Mouse (Mus musculus): ENCODE data around the gene Gcnt3.

Gcnt3 gene

GRCm38 (mm10) chr9:70037988-70038387 lies at the start of gene Gcnt3:
TSS of gene Gcnt3 (minus strand) at chr9:70038088.
- no peak for DNase-seq (ENCODE audit: low spot score in 2 of 2)

- no peak for DNase-seq (ENCODE audit: low spot score in 2 of 2)
Observed at GRCm38 (mm10) chr9:70087379-70087778, 49.5 kb upstream of the Gcnt3 start.

GRCm38 (mm10) chr9:70086091-70086490 lies 48.2 kb upstream of the Gcnt3 start:
- no peak for DNase-seq (ENCODE audit: low spot score in 2 of 2)

- DNase-seq (ENCODE audit: low spot score in 2 of 2), result peak in 1 of 2 experiments; percentile 64
Observed at GRCm38 (mm10) chr9:70084107-70084506, 46.2 kb upstream of the Gcnt3 start.

- no peak for DNase-seq (ENCODE audit: low spot score in 2 of 2)
Observed at GRCm38 (mm10) chr9:70082357-70083204, 44.7 kb upstream of the Gcnt3 start.

GRCm38 (mm10) chr9:70081767-70082166 lies 43.9 kb upstream of the Gcnt3 start:
- DNase-seq (ENCODE audit: low spot score in 2 of 2), result no peak

GRCm38 (mm10) chr9:70080976-70081375 lies 43.1 kb upstream of the Gcnt3 start:
- DNase-seq (ENCODE audit: low spot score in 2 of 2), result no peak

GRCm38 (mm10) chr9:70080027-70080800 lies 42.3 kb upstream of the Gcnt3 start:
- DNase-seq (ENCODE audit: low spot score in 2 of 2), result no peak

- DNase-seq (ENCODE audit: low spot score in 2 of 2), result no peak
Observed at GRCm38 (mm10) chr9:70078034-70078433, 40.1 kb upstream of the Gcnt3 start.

GRCm38 (mm10) chr9:70077170-70077569 lies 39.3 kb upstream of the Gcnt3 start:
- no peak for DNase-seq (ENCODE audit: low spot score in 2 of 2)

GRCm38 (mm10) chr9:70072387-70072786 lies 34.5 kb upstream of the Gcnt3 start:
- DNase-seq (ENCODE audit: low spot score in 2 of 2), result no peak

GRCm38 (mm10) chr9:70069961-70070435 lies 32.1 kb upstream of the Gcnt3 start:
- no peak for DNase-seq (ENCODE audit: low spot score in 2 of 2)

- no peak for DNase-seq (ENCODE audit: low spot score in 2 of 2)
Observed at GRCm38 (mm10) chr9:70067497-70067896, 29.6 kb upstream of the Gcnt3 start.

- no peak for DNase-seq (ENCODE audit: low spot score in 2 of 2)
Observed at GRCm38 (mm10) chr9:70062012-70062411, 24.1 kb upstream of the Gcnt3 start.

- DNase-seq (ENCODE audit: low spot score in 2 of 2), result no peak
Observed at GRCm38 (mm10) chr9:70053411-70053810, 15.5 kb upstream of the Gcnt3 start.

- no peak for DNase-seq (ENCODE audit: low spot score in 2 of 2)
Observed at GRCm38 (mm10) chr9:70052730-70053129, 14.8 kb upstream of the Gcnt3 start.

GRCm38 (mm10) chr9:70049839-70050238 lies 12.0 kb upstream of the Gcnt3 start:
- DNase-seq (ENCODE audit: low spot score in 2 of 2), result no peak

- no peak for DNase-seq (ENCODE audit: low spot score in 2 of 2)
Observed at GRCm38 (mm10) chr9:70049416-70049783, 11.5 kb upstream of the Gcnt3 start.

GRCm38 (mm10) chr9:70048751-70049415 lies 11.0 kb upstream of the Gcnt3 start:
- no peak for DNase-seq (ENCODE audit: low spot score in 2 of 2)

GRCm38 (mm10) chr9:70048280-70048679 lies 10.4 kb upstream of the Gcnt3 start:
- DNase-seq (ENCODE audit: low spot score in 2 of 2), result no peak

- DNase-seq (ENCODE audit: low spot score in 2 of 2), result no peak
Observed at GRCm38 (mm10) chr9:70047839-70048238, 10.0 kb upstream of the Gcnt3 start.

- no peak for DNase-seq (ENCODE audit: low spot score in 2 of 2)
Observed at GRCm38 (mm10) chr9:70046255-70046654, 8.4 kb upstream of the Gcnt3 start.
